ENCODE assay signal across 7 mouse cellular contexts in the genomic region with DNA sequence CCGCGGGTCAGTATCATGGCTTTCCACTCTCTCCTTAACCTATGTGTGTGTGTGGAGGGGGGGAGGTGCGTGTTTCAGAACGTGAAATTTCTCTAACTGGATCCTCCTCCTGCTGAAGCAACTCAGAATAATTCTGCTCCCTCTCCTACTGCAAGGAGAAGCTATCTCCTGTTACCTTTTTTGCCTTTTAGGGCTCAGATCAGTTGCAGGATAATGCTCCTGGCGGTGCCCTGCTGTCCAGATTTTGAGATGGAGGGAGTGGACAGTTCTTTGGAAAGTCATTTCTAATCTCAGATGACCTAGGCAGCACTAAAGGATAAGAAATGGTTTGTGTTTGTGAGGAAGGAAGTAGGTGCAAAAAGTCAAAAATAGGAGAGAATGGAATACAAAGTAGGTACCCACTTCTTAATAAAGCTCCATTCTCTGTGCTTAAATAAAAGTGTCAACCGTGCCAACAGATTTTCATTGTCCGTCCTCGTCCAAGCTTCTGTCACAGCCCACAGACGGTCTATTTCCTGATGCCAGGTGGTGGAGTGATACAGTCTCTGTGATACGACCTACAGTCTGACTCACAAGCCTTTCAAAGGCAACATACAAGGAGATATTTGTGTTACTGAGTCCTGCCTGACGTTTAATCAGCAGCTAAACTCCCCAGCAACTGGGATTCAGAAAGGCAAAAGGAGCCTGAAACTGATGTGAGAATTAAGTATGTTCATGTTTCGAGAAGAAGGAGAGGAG. TPM values are rescaled to one million over a fixed set of nuclear protein-coding genes. Genes with fewer than 3 reads are reported as not detected.
DNase-seq lines count a peak whose midpoint lies in the region; ATAC-seq and TF ChIP-seq lines count a peak whose summit lies in the region.

No protein-coding gene starts in this region.

- no peak for TF ChIP-seq EP300 in liver, embryonic 14.5 days (IDR thresholded peaks at IDR 0.05; ENCODE audit: low read depth)

- no peaks in the 10 kb centered on the region for H3K9me3 ChIP-seq in lung, embryonic 16.5 days (ENCODE audit: control insufficient read depth, low read length)
- H3K9me3 ChIP-seq in hindbrain, embryonic 13.5 days = no peaks in the 10 kb centered on the region
- H3K9me3 ChIP-seq in liver, embryonic 14.5 days (ENCODE audit: control insufficient read depth, low read length) = no peaks in the 10 kb centered on the region

- peaks cover 24% of the 10 kb centered on the region for H3K27me3 ChIP-seq in lung, embryonic 16.5 days (ENCODE audit: control insufficient read depth, insufficient read depth, low read depth, low read length)
- H3K27me3 ChIP-seq in hindbrain, embryonic 13.5 days = peaks cover 38% of the 10 kb centered on the region
- peaks cover 36% of the 10 kb centered on the region for H3K27me3 ChIP-seq in liver, embryonic 14.5 days (ENCODE audit: control insufficient read depth, insufficient read depth, low read length)

- no peak overlapping the region for H3K27ac ChIP-seq in lung, embryonic 16.5 days (ENCODE audit: low read length)
- peak overlapping the region; percentile 98 for H3K27ac ChIP-seq in cortical plate, adult 2 months (ENCODE audit: insufficient read depth, low read length)
- H3K27ac ChIP-seq in hindbrain, embryonic 13.5 days = no peak overlapping the region
- no peak overlapping the region for H3K27ac ChIP-seq in liver, embryonic 14.5 days

- no peak for ATAC-seq in lung, embryonic 16.5 days (ENCODE audit: low read depth)
- no peak for ATAC-seq in hindbrain, embryonic 13.5 days (ENCODE audit: low FRiP score)
- ATAC-seq in liver, embryonic 14.5 days (ENCODE audit: insufficient read depth) = no peak

- peak overlapping the region; percentile 97 for H3K4me2 ChIP-seq in lung, embryonic 16.5 days (ENCODE audit: low read depth, low read length)
- H3K4me2 ChIP-seq in hindbrain, embryonic 13.5 days = peak overlapping the region; percentile 98
- peak overlapping the region; percentile 60 for H3K4me2 ChIP-seq in liver, embryonic 14.5 days (ENCODE audit: low read depth)

- H3K9ac ChIP-seq in lung, embryonic 16.5 days (ENCODE audit: low read length) = peak overlapping the region; percentile 69
- H3K9ac ChIP-seq in hindbrain, embryonic 13.5 days = peak overlapping the region; percentile 76
- H3K9ac ChIP-seq in liver, embryonic 14.5 days (replicated peaks) = no peak overlapping the region

- peak overlapping the region; percentile 63 for H3K4me3 ChIP-seq in lung, embryonic 16.5 days (ENCODE audit: low read length)
- peak overlapping the region; percentile 98 for H3K4me3 ChIP-seq in cortical plate, adult 2 months (ENCODE audit: insufficient read depth, low read length)
- peak overlapping the region; percentile 65 for H3K4me3 ChIP-seq in hindbrain, embryonic 13.5 days
- H3K4me3 ChIP-seq in liver, embryonic 14.5 days (ENCODE audit: insufficient read depth in 1 of 2, low read depth in 2 of 2, low read length in 2 of 2) = peak overlapping the region in 1 of 2 experiments; percentile 50; a peak in 2 of 4 replicates

- H3K36me3 ChIP-seq in lung, embryonic 16.5 days (ENCODE audit: control insufficient read depth, insufficient read depth, low read length) = no peaks in the 10 kb centered on the region
- H3K36me3 ChIP-seq in hindbrain, embryonic 13.5 days = no peaks in the 10 kb centered on the region
- H3K36me3 ChIP-seq in liver, embryonic 14.5 days (replicated peaks; ENCODE audit: control insufficient read depth, insufficient read depth, low read depth) = no peaks in the 10 kb centered on the region

- peak; percentile 66; the same call in 1 of the 2 replicates for TF ChIP-seq POLR2A in cortical plate, adult 2 months (IDR thresholded peaks at IDR 0.05; ENCODE audit: extremely low read depth, insufficient read depth, low read length)

- WGBS in lung, embryonic 16.5 days = 32% methylated on average over 11 of the region's 12 CpGs
- 29% methylated on average over 12 of the region's 12 CpGs for WGBS in hindbrain, embryonic 13.5 days
- WGBS in liver, embryonic 14.5 days (ENCODE audit: insufficient replicate concordance) = 25% methylated on average over 12 of the region's 12 CpGs

- DNase-seq in lung, postnatal 36 days = no peak
- no peak for DNase-seq in liver, embryonic 14.5 days (ENCODE audit: low read depth in 3 of 3, low spot score in 3 of 3)
- no peak for DNase-seq in T-cell, adult 2 months (ENCODE audit: low spot score)
- DNase-seq in adipocyte (ENCODE audit: low spot score) = no peak

- no peak for TF ChIP-seq CTCF in cortical plate, adult 2 months (IDR thresholded peaks at IDR 0.05; ENCODE audit: extremely low read depth, insufficient read depth, low read length)
- TF ChIP-seq CTCF in liver, embryonic 14.5 days (IDR thresholded peaks at IDR 0.05; ENCODE audit: low read depth) = no peak

- H3K4me1 ChIP-seq in lung, embryonic 16.5 days (replicated peaks; ENCODE audit: control insufficient read depth, insufficient read depth, low read length) = peaks cover 7% of the 10 kb centered on the region
- peaks cover 11% of the 10 kb centered on the region for H3K4me1 ChIP-seq in cortical plate, adult 2 months (ENCODE audit: control insufficient read depth, insufficient read depth, low read length)
- H3K4me1 ChIP-seq in hindbrain, embryonic 13.5 days (replicated peaks) = peaks cover 16% of the 10 kb centered on the region
- H3K4me1 ChIP-seq in liver, embryonic 14.5 days (replicated peaks; ENCODE audit: control insufficient read depth in 2 of 2, insufficient read depth in 2 of 2, low read length in 1 of 2) = no peaks in the 10 kb centered on the region

RNA-seq across cellular contexts. Expression of a gene that starts 1.6 kb away (rescaled TPM):
- 1.8 and 1.9 TPM in 2 replicates for polyA plus RNA-seq in lung, embryonic 16.5 days (2015; fragmentation: Nextera tagmentation; extraction: Ambion mirVana)
- 113 and 123 TPM in 2 replicates for polyA plus RNA-seq in cortical plate, adult 2 months (2012; rRNA removed)
- polyA plus RNA-seq in hindbrain, embryonic 13.5 days (2015; fragmentation: Nextera tagmentation; extraction: Ambion mirVana) = 1.7 and 1.9 TPM in 2 replicates
- polyA plus RNA-seq in liver, embryonic 14.5 days (2012; rRNA removed) = 0.03 TPM in 1 of 2 replicates, not detected in the other
- not detected in 2 replicates for polyA plus RNA-seq in liver, embryonic 14.5 days (2014; fragmentation: Nextera tagmentation; extraction: Ambion mirVana)

RNA-seq across cellular contexts. Expression of a gene that starts 27.2 kb away (rescaled TPM):
- polyA plus RNA-seq in lung, embryonic 16.5 days (2015; fragmentation: Nextera tagmentation; extraction: Ambion mirVana) = not detected in 2 replicates
- 0.06 and 0.10 TPM in 2 replicates for polyA plus RNA-seq in cortical plate, adult 2 months (2012; rRNA removed)
- polyA plus RNA-seq in hindbrain, embryonic 13.5 days (2015; fragmentation: Nextera tagmentation; extraction: Ambion mirVana) = not detected in 2 replicates
- polyA plus RNA-seq in liver, embryonic 14.5 days (2012; rRNA removed) = not detected in 2 replicates
- not detected in 2 replicates for polyA plus RNA-seq in liver, embryonic 14.5 days (2014; fragmentation: Nextera tagmentation; extraction: Ambion mirVana)

RNA-seq across cellular contexts. Expression of a gene that starts 33.7 kb away (rescaled TPM):
- 3.7 and 4.3 TPM in 2 replicates for polyA plus RNA-seq in lung, embryonic 16.5 days (2015; fragmentation: Nextera tagmentation; extraction: Ambion mirVana)
- 96.9 and 98.0 TPM in 2 replicates for polyA plus RNA-seq in cortical plate, adult 2 months (2012; rRNA removed)
- polyA plus RNA-seq in hindbrain, embryonic 13.5 days (2015; fragmentation: Nextera tagmentation; extraction: Ambion mirVana) = 15.1 and 16.3 TPM in 2 replicates
- polyA plus RNA-seq in liver, embryonic 14.5 days (2012; rRNA removed) = 0.75 and 1.1 TPM in 2 replicates
- polyA plus RNA-seq in liver, embryonic 14.5 days (2014; fragmentation: Nextera tagmentation; extraction: Ambion mirVana) = 1.1 and 1.2 TPM in 2 replicates

Comparison
In these comparisons a context has a peak if more than half of its experiments do, and no peak if none do; other contexts are left out.
1. RNA of a gene that starts 1.6 kb away (polyA plus RNA-seq): 113 to 123 TPM in cortical plate, adult 2 months; 1.8 to 1.9 TPM in lung, embryonic 16.5 days, 1.7 to 1.9 TPM in hindbrain, embryonic 13.5 days and 0.03 TPM in liver, embryonic 14.5 days; every median in the first group is over 10 times any median in the second.
2. Peak in every context shown above with its lines, with median percentiles within 50 percentile points of each other: H3K4me2 ChIP-seq.